Mouse (Mus musculus): ENCODE results near the gene Pi16.

GRCm38 (mm10) chr17:29337979-29338823 is 20.7 kb downstream of the Pi16 start:
- TF ChIP-seq CTCF (IDR thresholded peaks at IDR 0.05; ENCODE audit: low read depth) (no peak), EP300 (optimal IDR thresholded peaks at IDR 0.05) (no peak)
